Mouse (Mus musculus): ENCODE measurements around the gene Dusp1. TPM values are rescaled to one million over a fixed set of nuclear protein-coding genes. Genes with fewer than 3 reads are reported as not detected.
A peak's percentile ranks its signal among the peaks of the same experiment; 100 is the strongest.

Dusp1 gene
- polyA plus RNA-seq, 1 experiment, result 33.5 TPM

DNA sequence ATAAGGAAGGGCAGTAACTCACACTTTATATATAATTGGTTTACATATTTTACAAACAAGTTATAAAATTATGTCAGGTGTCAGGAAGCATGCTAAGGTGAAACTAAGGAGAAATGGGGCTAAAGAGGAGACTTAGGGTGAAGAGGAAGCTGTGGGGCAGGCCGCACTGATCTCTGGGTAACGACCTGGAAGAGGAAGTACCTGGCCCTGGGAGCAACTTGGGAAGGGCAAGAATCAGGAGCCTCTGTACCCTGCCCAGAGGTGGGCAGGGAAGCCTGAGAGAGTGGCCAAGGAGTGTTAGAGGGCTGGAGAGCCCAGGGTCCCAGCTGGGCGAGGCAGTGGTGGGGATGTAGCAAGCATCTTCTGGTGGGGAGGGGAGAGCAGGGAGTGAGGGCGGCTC, 81.0 kb downstream of the Dusp1 start:
- no peaks in the 10 kb centered on the region for H3K36me3 ChIP-seq (ENCODE audit: control insufficient read depth, insufficient read depth, low read length)
- no peaks in the 10 kb centered on the region for H3K4me1 ChIP-seq (ENCODE audit: control insufficient read depth, insufficient read depth, insufficient read length, low read length)
- H3K27ac ChIP-seq (ENCODE audit: insufficient read depth, low read depth, low read length), result no peak overlapping the region
- TF ChIP-seq CTCF (IDR thresholded peaks at IDR 0.05; ENCODE audit: extremely low read depth, insufficient read length, insufficient replicate concordance, low read depth, low read length), result no peak
- TF ChIP-seq POLR2A (IDR thresholded peaks at IDR 0.05; ENCODE audit: low read depth, low read length), result no peak
- 82% methylated on average over 4 of the region's 4 CpGs for WGBS
- no peaks in the 10 kb centered on the region for H3K27me3 ChIP-seq (ENCODE audit: control insufficient read depth, insufficient read depth, low read length)
- H3K4me3 ChIP-seq (ENCODE audit: low read depth, low read length), result no peak overlapping the region

DNA sequence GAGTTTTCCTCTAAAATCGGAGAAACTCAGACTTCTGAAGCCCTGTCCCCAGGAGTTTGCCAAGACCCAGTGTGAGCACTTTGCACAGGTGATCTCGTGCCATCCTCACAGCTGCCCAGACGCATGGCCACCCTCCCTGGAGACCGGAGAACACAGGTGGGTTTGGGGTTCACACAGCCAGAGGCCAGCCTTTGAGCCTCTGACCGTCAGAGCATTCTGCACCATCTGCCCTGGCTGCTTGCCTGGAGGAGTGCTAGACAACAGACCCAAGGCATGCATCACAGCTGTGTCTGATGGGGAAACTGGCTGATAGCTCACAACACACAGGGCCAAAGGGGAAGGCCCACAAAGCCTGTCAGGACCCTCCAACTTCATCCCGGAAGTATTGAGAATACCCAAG, 82.3 kb downstream of the Dusp1 start:
- Histone ChIP-seq H3K4me1 (ENCODE audit: control insufficient read depth, insufficient read depth, insufficient read length, low read length) (no peaks in the 10 kb centered on the region), H3K27ac (ENCODE audit: insufficient read depth, low read depth, low read length) (no peak overlapping the region), H3K4me3 (ENCODE audit: low read depth, low read length) (no peak overlapping the region), H3K27me3 (ENCODE audit: control insufficient read depth, insufficient read depth, low read length) (no peaks in the 10 kb centered on the region), H3K36me3 (ENCODE audit: control insufficient read depth, insufficient read depth, low read length) (no peaks in the 10 kb centered on the region)
- TF ChIP-seq CTCF (IDR thresholded peaks at IDR 0.05; ENCODE audit: extremely low read depth, insufficient read length, insufficient replicate concordance, low read depth, low read length) (no peak), POLR2A (IDR thresholded peaks at IDR 0.05; ENCODE audit: low read depth, low read length) (no peak)
- WGBS, result 80% methylated on average over 6 of the region's 6 CpGs

GRCm38 (mm10) chr17:26478672-26479071, 83.3 kb downstream of the Dusp1 start:
- WGBS, result 54% methylated on average over 4 of the region's 4 CpGs
- TF ChIP-seq CTCF (IDR thresholded peaks at IDR 0.05; ENCODE audit: extremely low read depth, insufficient read length, insufficient replicate concordance, low read depth, low read length), result no peak
- no peak for TF ChIP-seq POLR2A (IDR thresholded peaks at IDR 0.05; ENCODE audit: low read depth, low read length)
- no peaks in the 10 kb centered on the region for H3K27me3 ChIP-seq (ENCODE audit: control insufficient read depth, insufficient read depth, low read length)
- H3K36me3 ChIP-seq (ENCODE audit: control insufficient read depth, insufficient read depth, low read length), result no peaks in the 10 kb centered on the region
- no peaks in the 10 kb centered on the region for H3K4me1 ChIP-seq (ENCODE audit: control insufficient read depth, insufficient read depth, insufficient read length, low read length)
- H3K27ac ChIP-seq (ENCODE audit: insufficient read depth, low read depth, low read length), result no peak overlapping the region
- H3K4me3 ChIP-seq (ENCODE audit: low read depth, low read length), result no peak overlapping the region

GRCm38 (mm10) chr17:26476871-26477270, 85.1 kb downstream of the Dusp1 start:
- Histone ChIP-seq H3K4me3 (ENCODE audit: low read depth, low read length) (no peak overlapping the region), H3K36me3 (ENCODE audit: control insufficient read depth, insufficient read depth, low read length) (no peaks in the 10 kb centered on the region), H3K27ac (ENCODE audit: insufficient read depth, low read depth, low read length) (no peak overlapping the region), H3K4me1 (ENCODE audit: control insufficient read depth, insufficient read depth, insufficient read length, low read length) (no peaks in the 10 kb centered on the region), H3K27me3 (ENCODE audit: control insufficient read depth, insufficient read depth, low read length) (no peaks in the 10 kb centered on the region)
- 71% methylated on average over 6 of the region's 6 CpGs for WGBS
- TF ChIP-seq POLR2A (IDR thresholded peaks at IDR 0.05; ENCODE audit: low read depth, low read length), result no peak
- no peak for TF ChIP-seq CTCF (IDR thresholded peaks at IDR 0.05; ENCODE audit: extremely low read depth, insufficient read length, insufficient replicate concordance, low read depth, low read length)

GRCm38 (mm10) chr17:26468102-26468894, 93.6 kb downstream of the Dusp1 start:
- WGBS, result 75% methylated on average over 13 of the region's 13 CpGs
- no peaks in the 10 kb centered on the region for H3K27me3 ChIP-seq (ENCODE audit: control insufficient read depth, insufficient read depth, low read length)
- no peak overlapping the region for H3K27ac ChIP-seq (ENCODE audit: insufficient read depth, low read depth, low read length)
- H3K4me3 ChIP-seq (ENCODE audit: low read depth, low read length), result no peak overlapping the region
- TF ChIP-seq POLR2A (IDR thresholded peaks at IDR 0.05; ENCODE audit: low read depth, low read length) (no peak), CTCF (IDR thresholded peaks at IDR 0.05; ENCODE audit: extremely low read depth, insufficient read length, insufficient replicate concordance, low read depth, low read length) (no peak)
- H3K36me3 ChIP-seq (ENCODE audit: control insufficient read depth, insufficient read depth, low read length), result no peaks in the 10 kb centered on the region
- 0 out of 2 replicates have a peak, but pooled peaks cover 2% of the 10 kb centered on the region for H3K4me1 ChIP-seq (ENCODE audit: control insufficient read depth, insufficient read depth, insufficient read length, low read length)

DNA sequence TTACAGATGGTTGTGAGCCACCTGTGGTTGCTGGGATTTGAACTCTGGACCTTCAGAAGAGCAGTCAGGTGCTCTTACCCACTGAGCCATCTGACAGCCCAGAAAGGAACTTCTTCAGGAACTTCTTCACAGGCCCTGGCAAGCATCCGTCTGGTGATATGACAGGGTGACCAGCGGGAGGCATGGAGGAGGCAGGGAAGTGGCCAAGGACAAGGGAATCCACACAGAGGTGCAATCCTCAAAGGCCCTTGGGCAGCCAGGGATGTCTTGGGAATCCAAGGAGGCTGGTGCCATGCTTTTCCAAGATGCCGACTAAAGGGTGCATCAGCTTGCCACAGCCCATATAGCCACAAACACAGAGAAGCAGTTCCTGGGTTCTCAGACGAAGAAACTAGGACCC, 94.3 kb downstream of the Dusp1 start:
- Histone ChIP-seq H3K36me3 (ENCODE audit: control insufficient read depth, insufficient read depth, low read length) (no peaks in the 10 kb centered on the region), H3K27ac (ENCODE audit: insufficient read depth, low read depth, low read length) (no peak overlapping the region), H3K27me3 (ENCODE audit: control insufficient read depth, insufficient read depth, low read length) (no peaks in the 10 kb centered on the region), H3K4me3 (ENCODE audit: low read depth, low read length) (no peak overlapping the region), H3K4me1 (ENCODE audit: control insufficient read depth, insufficient read depth, insufficient read length, low read length) (peaks cover 4% of the 10 kb centered on the region; the same call in 1 of the 2 replicates)
- WGBS, result 71% methylated on average over 4 of the region's 4 CpGs
- TF ChIP-seq CTCF (IDR thresholded peaks at IDR 0.05; ENCODE audit: extremely low read depth, insufficient read length, insufficient replicate concordance, low read depth, low read length) (no peak), POLR2A (IDR thresholded peaks at IDR 0.05; ENCODE audit: low read depth, low read length) (no peak)

- Histone ChIP-seq H3K27ac (ENCODE audit: insufficient read depth, low read depth, low read length) (no peak overlapping the region), H3K4me1 (ENCODE audit: control insufficient read depth, insufficient read depth, insufficient read length, low read length) (peaks cover 4% of the 10 kb centered on the region; the same call in 1 of the 2 replicates), H3K4me3 (ENCODE audit: low read depth, low read length) (no peak overlapping the region), H3K27me3 (ENCODE audit: control insufficient read depth, insufficient read depth, low read length) (no peaks in the 10 kb centered on the region), H3K36me3 (ENCODE audit: control insufficient read depth, insufficient read depth, low read length) (no peaks in the 10 kb centered on the region)
- TF ChIP-seq POLR2A (IDR thresholded peaks at IDR 0.05; ENCODE audit: low read depth, low read length), result no peak
- TF ChIP-seq CTCF (IDR thresholded peaks at IDR 0.05; ENCODE audit: extremely low read depth, insufficient read length, insufficient replicate concordance, low read depth, low read length), result peak; percentile 88; the same call in 1 of the 2 replicates
- WGBS, result 26% methylated on average over 4 of the region's 4 CpGs
These were observed 95.2 kb downstream of the Dusp1 start for GRCm38 (mm10) chr17:26466741-26467150.

Measured in small intestine, adult 2 months (tissue).